Mouse (Mus musculus) neural tube, embryonic 12.5 days (tissue): Measurements from ENCODE around the gene Prkcz. TPM values are rescaled to one million over a fixed set of nuclear protein-coding genes. Genes with fewer than 3 reads are reported as not detected.

Experiments used
- ATAC-seq: fragments of 200-750 bp; cut with Nextera tagmentation; 2 replicates; pipeline ENCODE4 v1.8.0; 2017; ENCODE audit warnings: low read depth, mild to moderate bottlenecking, moderate TSS enrichment, moderate library complexity; ENCODE audit not compliant: low FRiP score
- H3K27ac ChIP-seq: fragments of 300-500 bp; sonication (generic); 2 replicates; pipeline ENCODE4 v1.5.1; 2016
- H3K27me3 ChIP-seq: fragments of 300-500 bp; sonication (generic); replicated peaks from 2 replicates; pipeline ENCODE4 v1.6.1; 2016; ENCODE audit warnings: mild to moderate bottlenecking
- H3K36me3 ChIP-seq: fragments of 300-500 bp; sonication (generic); 2 replicates; pipeline ENCODE4 v1.6.1; 2016; ENCODE audit warnings: mild to moderate bottlenecking
- H3K4me1 ChIP-seq: fragments of 300-500 bp; sonication (generic); 2 replicates; pipeline ENCODE4 v1.6.1; 2016
- H3K4me2 ChIP-seq: fragments of 300-500 bp; sonication (generic); replicated peaks from 2 replicates; pipeline ENCODE4 v1.6.1; 2016; ENCODE audit warnings: mild to moderate bottlenecking
- H3K4me3 ChIP-seq: fragments of 300-500 bp; sonication (generic); 2 replicates; pipeline ENCODE4 v1.5.1; 2016
- H3K9ac ChIP-seq: fragments of 300-500 bp; sonication (generic); 2 replicates; pipeline ENCODE4 v1.6.1; 2016; ENCODE audit warnings: mild to moderate bottlenecking
- H3K9me3 ChIP-seq: fragments of 300-500 bp; sonication (generic); 2 replicates; pipeline ENCODE4 v1.6.1; 2016; ENCODE audit warnings: mild to moderate bottlenecking
- WGBS: fragments of 180-500 bp; shearing (Covaris S2); methylation state at CpG from one replicate; pipeline ENCODE4 v1.1.7; 2016; 5-methylcytosine and 5-hydroxymethylcytosine counted together
- polyA plus RNA-seq: library from polyadenylated mRNA; unstranded; fragments of >200 nt; fragmentation: Nextera tagmentation; extraction: Ambion mirVana; gene quantifications from 2 replicates; pipeline ENCODE4 v1.2.1, GENCODE M21; 2016

Prkcz gene
- polyA plus RNA-seq, 1 experiment from 2014 or later, result 35.8 TPM

GRCm38 (mm10) chr4:155245770-155246492 lies 115.2 kb downstream of the Prkcz start:
- no peaks in the 10 kb centered on the region for H3K27me3 ChIP-seq
- H3K4me3 ChIP-seq, result no peak overlapping the region
- peaks cover 6% of the 10 kb centered on the region for H3K4me1 ChIP-seq
- H3K4me2 ChIP-seq, result no peak overlapping the region
- H3K9ac ChIP-seq, result no peak overlapping the region
- no peaks in the 10 kb centered on the region for H3K36me3 ChIP-seq
- WGBS, result 69% methylated on average over 6 of the region's 6 CpGs
- H3K9me3 ChIP-seq, result no peaks in the 10 kb centered on the region
- H3K27ac ChIP-seq, result no peak overlapping the region
- ATAC-seq, result no peak

- ATAC-seq, result no peak
Observed at GRCm38 (mm10) chr4:155243233-155243632, 117.9 kb downstream of the Prkcz start.

GRCm38 (mm10) chr4:155242292-155242691 lies 118.9 kb downstream of the Prkcz start:
- 89% methylated on average over 5 of the region's 5 CpGs for WGBS
- no peaks in the 10 kb centered on the region for H3K27me3 ChIP-seq
- no peak overlapping the region for H3K4me2 ChIP-seq
- no peaks in the 10 kb centered on the region for H3K9me3 ChIP-seq
- no peaks in the 10 kb centered on the region for H3K36me3 ChIP-seq
- no peak overlapping the region for H3K27ac ChIP-seq
- H3K9ac ChIP-seq, result no peak overlapping the region
- H3K4me1 ChIP-seq, result no peaks in the 10 kb centered on the region; the same call in 1 of the 2 replicates
- no peak for ATAC-seq
- H3K4me3 ChIP-seq, result no peak overlapping the region

More at GRCm38 (mm10) chr4:155243233-155243632, 117.9 kb downstream of the Prkcz start:
- Histone ChIP-seq H3K36me3 (no peaks in the 10 kb centered on the region), H3K27ac (no peak overlapping the region), H3K4me2 (no peak overlapping the region), H3K4me1 (no peaks in the 10 kb centered on the region; the same call in 1 of the 2 replicates), H3K9me3 (no peaks in the 10 kb centered on the region), H3K4me3 (no peak overlapping the region), H3K9ac (no peak overlapping the region), H3K27me3 (no peaks in the 10 kb centered on the region)
- WGBS, result 89% methylated on average over 12 of the region's 12 CpGs

GRCm38 (mm10) chr4:155241789-155242188 lies 119.4 kb downstream of the Prkcz start:
- Histone ChIP-seq H3K4me2 (no peak overlapping the region), H3K4me3 (no peak overlapping the region), H3K4me1 (no peaks in the 10 kb centered on the region; the same call in 1 of the 2 replicates), H3K9me3 (no peaks in the 10 kb centered on the region), H3K27ac (no peak overlapping the region), H3K9ac (no peak overlapping the region), H3K27me3 (no peaks in the 10 kb centered on the region), H3K36me3 (no peaks in the 10 kb centered on the region)
- 79% methylated on average over 9 of the region's 9 CpGs for WGBS
- ATAC-seq, result no peak

GRCm38 (mm10) chr4:155239494-155239893 lies 121.7 kb downstream of the Prkcz start:
- Histone ChIP-seq H3K9me3 (no peaks in the 10 kb centered on the region), H3K27me3 (no peaks in the 10 kb centered on the region), H3K4me2 (no peak overlapping the region), H3K9ac (no peak overlapping the region), H3K27ac (no peak overlapping the region), H3K4me1 (peaks cover 17% of the 10 kb centered on the region), H3K4me3 (no peak overlapping the region), H3K36me3 (no peaks in the 10 kb centered on the region)
- WGBS, result 53% methylated on average over 6 of the region's 6 CpGs
- ATAC-seq, result no peak

- no peak overlapping the region for H3K4me3 ChIP-seq
- no peaks in the 10 kb centered on the region for H3K9me3 ChIP-seq
- H3K27me3 ChIP-seq, result no peaks in the 10 kb centered on the region
- no peak overlapping the region for H3K4me2 ChIP-seq
- no peaks in the 10 kb centered on the region for H3K36me3 ChIP-seq
- H3K27ac ChIP-seq, result no peak overlapping the region
- no peak for ATAC-seq
- H3K4me1 ChIP-seq, result peaks cover 30% of the 10 kb centered on the region
- H3K9ac ChIP-seq, result no peak overlapping the region
- WGBS, result 70% methylated on average over 5 of the region's 5 CpGs
Observed at GRCm38 (mm10) chr4:155238276-155238675, 122.9 kb downstream of the Prkcz start.

GRCm38 (mm10) chr4:155236737-155237385 lies 124.3 kb downstream of the Prkcz start:
- WGBS, result 76% methylated on average over 12 of the region's 12 CpGs
- Histone ChIP-seq H3K4me2 (no peak overlapping the region), H3K27ac (no peak overlapping the region), H3K4me3 (no peak overlapping the region), H3K9ac (no peak overlapping the region), H3K9me3 (no peaks in the 10 kb centered on the region), H3K36me3 (no peaks in the 10 kb centered on the region), H3K27me3 (no peaks in the 10 kb centered on the region), H3K4me1 (peaks cover 31% of the 10 kb centered on the region)
- no peak for ATAC-seq

- H3K4me2 ChIP-seq, result peak overlapping the region; percentile 43
- no peaks in the 10 kb centered on the region for H3K27me3 ChIP-seq
- 23% methylated on average over 18 of the region's 18 CpGs for WGBS
- peaks cover 31% of the 10 kb centered on the region for H3K4me1 ChIP-seq
- H3K9me3 ChIP-seq, result no peaks in the 10 kb centered on the region
- H3K4me3 ChIP-seq, result no peak overlapping the region
- peak overlapping the region; percentile 54 for H3K27ac ChIP-seq
- ATAC-seq, result peak; percentile 70
- H3K36me3 ChIP-seq, result no peaks in the 10 kb centered on the region
- peak overlapping the region; percentile 55 for H3K9ac ChIP-seq
Observed at GRCm38 (mm10) chr4:155235311-155236119, 125.6 kb downstream of the Prkcz start.

- H3K4me3 ChIP-seq, result no peak overlapping the region
- H3K4me2 ChIP-seq, result peak overlapping the region; percentile 43
- H3K36me3 ChIP-seq, result no peaks in the 10 kb centered on the region
Observed at GRCm38 (mm10) chr4:155234371-155235310, 126.5 kb downstream of the Prkcz start.

GRCm38 (mm10) chr4:155233878-155234277 lies 127.3 kb downstream of the Prkcz start:
- H3K36me3 ChIP-seq, result no peaks in the 10 kb centered on the region
- H3K27ac ChIP-seq, result peak overlapping the region; percentile 54; the same call in 1 of the 2 replicates
- no peak overlapping the region for H3K4me3 ChIP-seq
- H3K9me3 ChIP-seq, result no peaks in the 10 kb centered on the region
- H3K4me2 ChIP-seq, result peak overlapping the region; percentile 4; the same call in 1 of the 2 replicates
- peaks cover 31% of the 10 kb centered on the region for H3K4me1 ChIP-seq
- 19% methylated on average over 10 of the region's 10 CpGs for WGBS
- peak overlapping the region; percentile 40; the same call in 1 of the 2 replicates for H3K9ac ChIP-seq
- H3K27me3 ChIP-seq, result no peaks in the 10 kb centered on the region
- ATAC-seq, result peak; percentile 31; the same call in 1 of the 2 replicates

More at GRCm38 (mm10) chr4:155234371-155235310, 126.5 kb downstream of the Prkcz start:
- Histone ChIP-seq H3K9ac (no peak overlapping the region; the same call in 1 of the 2 replicates), H3K27ac (peak overlapping the region; percentile 54), H3K9me3 (no peaks in the 10 kb centered on the region), H3K4me1 (peaks cover 31% of the 10 kb centered on the region), H3K27me3 (no peaks in the 10 kb centered on the region)
- peak; percentile 27 for ATAC-seq
- 75% methylated on average over 8 of the region's 8 CpGs for WGBS

- no peaks in the 10 kb centered on the region for H3K36me3 ChIP-seq
- H3K4me3 ChIP-seq, result no peak overlapping the region
- peaks cover 9% of the 10 kb centered on the region for H3K4me1 ChIP-seq
- no peaks in the 10 kb centered on the region for H3K27me3 ChIP-seq
- H3K9me3 ChIP-seq, result no peaks in the 10 kb centered on the region
- H3K4me2 ChIP-seq, result no peak overlapping the region
- no peak overlapping the region for H3K27ac ChIP-seq
- no peak for ATAC-seq
- WGBS, result 79% methylated on average over 5 of the region's 5 CpGs
- no peak overlapping the region for H3K9ac ChIP-seq
Observed at GRCm38 (mm10) chr4:155228461-155228860, 132.7 kb downstream of the Prkcz start.
